Mouse (Mus musculus) lung, adult 2 months (tissue): ENCODE measurements around the gene Crim1.

Experiments used
- CTCF ChIP-seq: fragments of 200-500 bp; IDR thresholded peaks from 2 replicates; pipeline ENCODE4 v1.5.1; 2011; ENCODE audit warnings: mild to moderate bottlenecking, low read length, control low read depth; ENCODE audit not compliant: insufficient read depth
- POLR2A ChIP-seq: fragments of 200-500 bp; IDR thresholded peaks from 2 replicates; pipeline ENCODE4 v1.6.1; 2011; ENCODE audit warnings: low read depth, mild to moderate bottlenecking, control low read depth, low read length, borderline replicate concordance; ENCODE audit errors: extremely low read depth

DNA sequence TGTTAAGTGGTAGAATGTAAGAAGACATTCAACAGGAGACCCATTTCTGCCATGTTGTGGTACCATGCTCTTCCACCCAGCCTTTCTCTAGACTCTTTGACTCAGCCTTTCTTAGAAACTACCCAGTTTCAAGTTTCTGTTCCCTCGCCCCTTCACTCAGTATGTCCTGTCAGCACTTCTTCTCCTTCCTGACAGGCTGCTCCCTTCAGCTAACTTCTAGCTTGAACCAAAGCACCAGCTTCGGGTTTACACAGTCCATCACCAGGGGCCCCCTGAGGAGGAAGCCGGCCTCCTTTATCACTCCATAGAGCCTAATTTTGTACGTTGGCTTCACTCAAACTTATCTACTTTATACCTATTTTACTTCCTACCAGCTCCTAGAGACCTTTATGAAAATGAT lies 219.2 kb downstream of the Crim1 start:
- no peak for TF ChIP-seq CTCF
- TF ChIP-seq POLR2A: no peak
